Mouse (Mus musculus): ENCODE measurements around the gene Rasl11b.

Rasl11b gene

GRCm38 (mm10) chr5:74188886-74189285 is 6.2 kb upstream of the Rasl11b start:
- no peak for DNase-seq (ENCODE audit: low spot score)

DNA sequence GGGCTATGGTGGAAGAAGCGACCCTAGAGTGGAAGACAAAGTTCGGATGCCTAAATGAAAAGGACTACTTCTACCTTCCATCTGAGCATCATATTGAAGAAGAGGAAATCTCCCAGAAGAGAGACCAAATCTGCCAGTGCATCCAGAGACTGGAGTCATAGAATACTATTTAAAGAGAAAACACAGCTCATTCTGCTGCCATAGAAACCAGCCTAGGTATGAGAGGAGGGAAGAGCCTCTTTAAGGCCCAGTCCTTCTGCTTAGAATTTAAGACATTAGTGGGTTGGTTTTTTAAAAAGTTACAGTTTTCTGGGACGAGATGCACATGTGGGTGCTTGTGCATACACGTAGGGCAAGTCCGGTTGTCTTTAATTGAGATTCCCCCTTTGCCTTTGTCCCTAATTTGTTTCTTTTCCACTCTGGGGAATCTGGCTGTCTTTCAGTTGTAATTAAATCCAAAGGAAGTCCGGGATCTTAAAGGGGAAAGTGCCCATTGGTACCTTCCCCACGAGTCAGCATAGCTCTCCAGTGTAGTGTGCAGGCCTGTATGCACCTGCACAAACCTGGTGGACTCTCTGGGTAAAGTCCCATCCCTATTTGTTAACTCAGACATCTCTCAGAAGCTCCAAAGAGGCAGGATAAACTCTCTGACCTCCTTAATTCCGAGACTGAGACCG is 5.5 kb upstream of the Rasl11b start:
- DNase-seq (ENCODE audit: low spot score) = no peak

DNA sequence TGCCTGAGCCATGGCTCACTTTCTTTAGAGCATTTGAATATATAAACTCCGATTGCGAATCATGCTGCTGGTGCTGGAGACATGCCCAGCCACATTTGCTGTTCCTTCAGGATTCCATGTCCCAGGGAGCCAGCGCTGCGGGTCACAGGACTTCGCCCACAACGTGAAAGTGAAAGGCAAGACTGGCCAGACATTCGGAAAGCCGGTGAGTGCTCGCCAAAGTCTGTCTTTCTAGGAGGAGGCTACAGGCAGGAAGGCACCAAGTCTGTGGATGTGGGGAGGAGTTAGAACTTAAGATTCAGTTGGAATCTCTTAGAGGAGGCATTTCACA is 5.0 kb upstream of the Rasl11b start:
- DNase-seq (ENCODE audit: low spot score) = no peak

GRCm38 (mm10) chr5:74190911-74191310 is 4.2 kb upstream of the Rasl11b start:
- no peak for DNase-seq (ENCODE audit: low spot score)

DNA sequence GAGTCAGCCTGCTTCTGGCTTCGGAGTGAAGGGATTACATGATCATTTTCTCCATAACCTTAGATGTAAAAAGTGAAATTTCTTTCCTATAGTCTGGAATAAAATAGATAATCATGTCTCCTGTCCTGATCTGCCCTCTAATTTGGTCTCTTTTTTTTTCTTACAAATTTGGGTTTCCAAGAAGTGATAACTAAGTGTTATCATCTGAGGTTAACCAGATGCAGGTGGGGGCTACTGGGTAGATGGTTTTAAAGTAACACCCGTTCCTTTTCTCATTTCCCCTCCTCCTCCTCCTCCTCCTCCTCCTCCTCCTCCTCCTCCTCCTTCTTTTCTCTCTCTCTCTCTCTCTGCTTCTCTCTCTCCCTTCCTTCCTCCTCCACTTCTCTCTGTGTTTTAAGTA is 2.1 kb upstream of the Rasl11b start:
- DNase-seq (ENCODE audit: low spot score) = no peak

DNA sequence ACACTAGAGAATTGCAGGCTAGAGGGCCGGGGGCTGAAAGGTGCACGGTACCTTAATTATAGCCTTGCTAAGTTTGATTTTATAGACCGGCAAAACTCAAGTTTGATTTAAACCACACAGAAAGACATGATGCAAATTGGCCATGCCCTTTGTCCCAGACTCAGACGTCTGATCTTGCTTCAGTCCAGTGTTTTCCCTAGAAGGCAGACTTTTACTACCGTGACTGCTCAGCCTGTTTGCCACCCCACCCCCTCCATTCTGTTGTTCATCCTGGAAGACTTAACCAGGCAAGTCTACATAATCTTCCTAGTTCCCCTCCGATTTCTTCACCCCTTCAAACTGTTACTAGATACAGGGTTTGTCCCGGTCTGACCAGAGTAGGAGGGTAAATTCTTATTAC is 1.5 kb upstream of the Rasl11b start:
- DNase-seq (ENCODE audit: low spot score) = no peak

GRCm38 (mm10) chr5:74194027-74194840 is 852 bp upstream of the Rasl11b start:
- DNase-seq (ENCODE audit: low spot score) = no peak

DNA sequence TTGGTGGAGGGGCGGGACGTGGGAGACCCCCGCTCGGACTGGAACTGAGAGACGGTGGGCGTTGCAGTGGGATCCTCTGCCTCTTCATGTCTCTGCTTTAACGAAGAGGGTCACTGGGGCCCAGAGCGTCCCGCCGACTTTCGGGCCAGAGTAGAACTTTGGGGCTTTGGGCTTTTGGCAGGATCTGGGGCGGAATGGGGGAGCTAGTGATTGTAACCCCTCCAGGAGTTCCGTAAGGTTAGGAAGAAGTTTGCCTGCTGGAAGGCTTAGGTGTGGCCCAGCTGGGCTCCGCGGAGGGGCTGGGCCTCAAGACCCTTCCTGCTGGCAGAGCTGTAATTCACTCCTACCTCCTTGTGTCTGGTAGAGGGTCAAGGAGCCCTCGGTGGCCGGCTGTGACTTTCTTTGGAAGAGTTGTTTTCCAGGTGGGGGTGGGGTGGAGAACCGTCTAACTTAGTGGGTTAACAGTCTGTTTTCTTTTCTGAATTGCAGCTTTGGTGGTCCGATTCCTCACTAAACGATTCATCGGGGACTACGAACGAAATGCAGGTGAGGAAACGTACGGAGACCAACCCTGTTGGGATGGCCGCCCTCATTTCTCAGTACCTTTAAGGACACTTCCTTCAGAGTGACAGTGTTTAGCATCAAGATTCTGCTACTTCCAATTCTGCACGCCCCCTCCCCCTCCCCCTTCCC is 674 bp downstream of the Rasl11b start:
- DNase-seq (ENCODE audit: low spot score) = no peak

DNA sequence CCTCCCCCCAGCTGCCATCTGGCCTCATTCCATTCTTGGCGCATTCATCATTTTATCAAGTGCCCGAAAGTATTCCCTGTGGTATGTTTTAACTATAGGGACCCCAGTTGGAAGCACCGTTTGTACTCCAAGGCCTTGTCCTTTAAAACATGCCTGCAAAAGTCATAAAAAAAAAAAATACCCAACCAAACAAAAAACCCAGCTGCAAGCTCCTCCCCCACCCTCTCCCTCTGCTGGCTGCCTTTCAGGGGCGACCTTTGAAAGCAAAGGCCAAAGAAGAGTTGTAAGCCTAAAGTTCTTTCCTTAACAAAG is 1.2 kb downstream of the Rasl11b start:
- no peak for DNase-seq (ENCODE audit: low spot score)

- DNase-seq (ENCODE audit: low spot score) = no peak
Measured at GRCm38 (mm10) chr5:74197541-74198330, 2.6 kb downstream of the Rasl11b start.

DNA sequence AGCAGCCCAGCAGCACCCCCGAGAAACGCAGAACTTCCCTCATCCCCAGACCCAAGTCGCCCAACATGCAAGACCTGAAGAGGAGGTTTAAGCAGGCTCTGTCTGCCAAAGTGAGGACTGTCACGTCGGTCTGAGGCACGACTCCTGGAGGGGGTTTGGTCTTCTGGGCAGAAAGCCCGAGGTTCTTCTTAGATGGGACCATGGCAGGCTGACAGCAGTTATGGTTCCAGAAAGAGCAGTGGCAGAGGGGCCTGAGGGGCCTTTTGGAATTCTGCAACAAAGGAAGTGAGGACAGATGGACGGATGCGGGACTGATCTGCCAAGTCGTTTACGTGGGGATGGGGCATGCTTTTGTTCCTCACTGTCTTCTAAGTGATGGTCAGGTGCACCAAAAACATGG is 3.4 kb downstream of the Rasl11b start:
- DNase-seq (ENCODE audit: low spot score) = no peak

GRCm38 (mm10) chr5:74199793-74200192 is 4.7 kb downstream of the Rasl11b start:
- no peak for DNase-seq (ENCODE audit: low spot score)

GRCm38 (mm10) chr5:74200481-74200880 is 5.4 kb downstream of the Rasl11b start:
- no peak for DNase-seq (ENCODE audit: low spot score)

- DNase-seq (ENCODE audit: low spot score) = no peak
Measured at GRCm38 (mm10) chr5:74201570-74202357, 6.7 kb downstream of the Rasl11b start.

DNA sequence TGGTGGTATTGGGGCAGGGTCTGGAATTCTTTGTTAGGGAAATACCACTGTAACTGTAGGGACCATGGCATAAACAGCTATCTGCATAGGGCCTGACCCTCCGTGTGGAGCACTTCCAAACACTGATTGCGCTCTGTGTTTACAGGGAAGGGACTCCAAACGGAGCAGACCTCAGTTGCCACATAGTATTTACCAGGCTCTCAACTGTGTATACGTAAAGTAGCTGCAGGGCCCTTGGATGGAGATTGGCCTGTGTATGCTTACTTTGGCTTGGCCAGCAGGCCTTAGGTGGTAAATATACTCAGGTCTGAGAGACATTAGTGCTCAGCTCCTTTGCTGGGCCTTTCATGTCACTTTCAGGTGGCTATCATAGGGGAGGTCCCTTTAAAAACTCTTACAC is 7.4 kb downstream of the Rasl11b start:
- no peak for DNase-seq (ENCODE audit: low spot score)

DNA sequence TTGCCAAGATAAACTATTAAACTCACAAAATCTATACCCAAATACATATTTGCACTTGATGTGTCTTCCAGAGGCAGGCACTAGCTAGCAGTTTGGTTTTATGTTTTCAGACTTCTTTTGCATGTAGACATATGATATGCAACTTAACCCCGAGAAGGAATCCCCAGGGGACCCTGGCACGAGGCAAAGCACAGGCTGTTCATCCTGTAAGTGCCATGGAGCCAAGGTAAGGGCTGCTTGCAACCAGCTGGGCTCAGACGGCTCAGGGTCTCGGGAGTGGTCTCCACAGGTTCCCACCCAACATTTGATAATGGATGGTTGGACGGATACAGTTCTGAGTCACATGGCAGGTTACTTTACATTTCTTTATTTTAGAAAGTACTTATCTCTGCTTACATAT is 9.4 kb downstream of the Rasl11b start:
- no peak for DNase-seq (ENCODE audit: low spot score)

DNA sequence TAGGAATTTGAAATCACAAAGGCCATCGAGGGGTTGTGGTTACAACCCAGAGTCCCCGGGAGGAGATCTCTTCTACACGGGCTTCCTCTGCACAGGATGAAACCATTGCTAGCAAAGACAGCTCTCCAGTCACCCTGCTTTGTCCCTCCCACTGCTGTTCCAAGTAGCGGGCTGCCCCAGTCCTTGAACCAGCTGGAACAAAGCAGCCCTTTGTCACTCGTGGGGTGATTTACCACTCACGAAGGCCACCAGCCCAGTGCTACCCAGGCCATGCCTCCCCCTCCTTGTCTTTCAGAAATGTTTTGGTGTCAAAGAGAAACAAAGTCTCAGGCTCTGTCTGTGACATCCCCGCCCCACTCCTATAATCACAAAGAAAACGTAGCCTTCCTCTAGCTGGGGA is 10.4 kb downstream of the Rasl11b start:
- no peak for DNase-seq (ENCODE audit: low spot score)

GRCm38 (mm10) chr5:74206038-74206437 is 11.0 kb downstream of the Rasl11b start:
- no peak for DNase-seq (ENCODE audit: low spot score)

GRCm38 (mm10) chr5:74206649-74207048 is 11.6 kb downstream of the Rasl11b start:
- no peak for DNase-seq (ENCODE audit: low spot score)

GRCm38 (mm10) chr5:74207209-74207608 is 12.1 kb downstream of the Rasl11b start:
- DNase-seq (ENCODE audit: low spot score) = no peak

- no peak for DNase-seq (ENCODE audit: low spot score)
Measured at GRCm38 (mm10) chr5:74208438-74208837, 13.4 kb downstream of the Rasl11b start.

DNA sequence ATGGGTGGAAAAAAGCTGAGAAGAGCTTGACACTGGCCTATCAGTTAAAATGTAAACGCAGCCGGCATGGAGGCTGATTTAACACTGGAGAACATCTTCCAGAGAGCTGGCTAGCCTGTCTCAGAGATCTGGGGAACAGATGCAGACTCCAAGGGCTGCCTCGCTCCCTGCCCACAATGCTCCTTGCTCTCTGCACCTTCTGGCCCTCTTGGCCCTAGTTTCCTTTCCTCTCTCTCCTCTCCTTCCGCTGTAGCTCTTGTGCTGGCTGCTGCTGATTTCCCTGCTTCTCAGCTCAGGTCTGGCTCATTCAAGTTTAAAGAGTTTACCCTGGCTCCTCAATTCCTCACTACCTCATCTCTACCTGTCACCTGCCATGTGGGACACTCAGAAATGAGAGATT is 14.6 kb downstream of the Rasl11b start:
- no peak for DNase-seq (ENCODE audit: low spot score)
